Mouse (Mus musculus) MEL (cell line): ENCODE measurements around the gene Hsdl1. TPM values are rescaled to one million over a fixed set of nuclear protein-coding genes. Genes with fewer than 3 reads are reported as not detected.

Experiments
- DNase-seq: peaks from one replicate; pipeline ENCODE4 v3.0.0; 2011; ENCODE audit warnings: low read depth, low spot score
- H3K27ac ChIP-seq: 2 replicates; pipeline ENCODE4 v1.5.1; 2012; ENCODE audit warnings: low read depth, mild to moderate bottlenecking, control low read depth, low read length, moderate library complexity; ENCODE audit not compliant: control insufficient read depth
- H3K27me3 ChIP-seq, 2 experiments: fragments of 150-350 bp in 1 of 2; sonication (generic) in 1 of 2; 2 replicates each; pipeline ENCODE4 v1.6.1; 2012; ENCODE audit warnings: low read length in 2 of 2, mild to moderate bottlenecking in 2 of 2, improper control_type of control experiment in 1 of 2, moderate library complexity in 1 of 2; ENCODE audit not compliant: insufficient read depth in 2 of 2, control insufficient read depth in 1 of 2
- H3K36me3 ChIP-seq, 2 experiments: 2 replicates each; pipeline ENCODE4 v1.6.1; 2012 to 2014; ENCODE audit warnings: low read length in 2 of 2, improper control_type of control experiment in 1 of 2, inconsistent platforms in 1 of 2, mild to moderate bottlenecking in 1 of 2; ENCODE audit not compliant: insufficient read depth in 2 of 2, control insufficient read depth in 1 of 2
- H3K4me1 ChIP-seq, 2 experiments: fragments of 150-350 bp in 1 of 2; sonication (generic) in 1 of 2; 2 replicates each; pipeline ENCODE4 v1.6.1; 2012; ENCODE audit warnings: low read length in 2 of 2, improper control_type of control experiment in 1 of 2, mild to moderate bottlenecking in 1 of 2; ENCODE audit not compliant: insufficient read depth in 2 of 2, control insufficient read depth in 1 of 2
- H3K4me3 ChIP-seq, 2 experiments: fragments of 150-350 bp in 1 of 2; sonication (generic) in 1 of 2; 2 replicates each; pipeline ENCODE4 v1.5.1; 2012; ENCODE audit warnings: low read depth in 2 of 2, low read length in 2 of 2, mild to moderate bottlenecking in 2 of 2, moderate library complexity in 2 of 2, control low read depth in 1 of 2, improper control_type of control experiment in 1 of 2; ENCODE audit not compliant: control insufficient read depth in 1 of 2, insufficient read depth in 1 of 2
- H3K79me2 ChIP-seq: 2 replicates; pipeline ENCODE4 v1.6.1; 2012; ENCODE audit warnings: mild to moderate bottlenecking, low read length, moderate library complexity; ENCODE audit not compliant: control insufficient read depth, poor library complexity, insufficient read depth
- H3K9ac ChIP-seq: 2 replicates; pipeline ENCODE4 v1.6.1; 2012; ENCODE audit warnings: low read depth, mild to moderate bottlenecking, control low read depth, low read length, moderate library complexity; ENCODE audit not compliant: control insufficient read depth, poor library complexity, severe bottlenecking
- H3K9me3 ChIP-seq: fragments of 150-350 bp; sonication (generic); replicated peaks from 2 replicates; pipeline ENCODE4 v1.6.1; 2012; ENCODE audit warnings: mild to moderate bottlenecking, low read length, improper control_type of control experiment, moderate library complexity; ENCODE audit not compliant: insufficient read depth
- BHLHE40 ChIP-seq: IDR thresholded peaks from 2 replicates; pipeline ENCODE4 v1.6.1; 2012; ENCODE audit warnings: low read depth, mild to moderate bottlenecking, inconsistent platforms, low read length, improper control_type of control experiment, borderline replicate concordance
- CHD1 ChIP-seq: IDR thresholded peaks from 2 replicates; pipeline ENCODE4 v1.6.1; 2012; ENCODE audit warnings: low read depth, mild to moderate bottlenecking, inconsistent platforms, low read length, improper control_type of control experiment
- EP300 ChIP-seq, 2 experiments: IDR thresholded peaks; 2 replicates each; pipeline ENCODE4 v1.6.1; 2011; ENCODE audit warnings: improper control_type of control experiment in 2 of 2, low read length in 2 of 2, low read depth in 1 of 2, mild to moderate bottlenecking in 1 of 2
- ETS1 ChIP-seq: IDR thresholded peaks from 2 replicates; pipeline ENCODE4 v1.6.1; 2012; ENCODE audit warnings: low read depth, mild to moderate bottlenecking, inconsistent platforms, low read length, improper control_type of control experiment, moderate library complexity
- JUND ChIP-seq: IDR thresholded peaks from 2 replicates; pipeline ENCODE4 v1.6.1; 2011; ENCODE audit warnings: low read depth, mild to moderate bottlenecking, improper control_type of control experiment, low read length
- KAT2A ChIP-seq: conservative IDR thresholded peaks from 2 replicates; pipeline ENCODE4 v1.6.1; 2012; ENCODE audit warnings: low read depth, low read length, improper control_type of control experiment, inconsistent platforms
- MXI1 ChIP-seq: IDR thresholded peaks from 2 replicates; pipeline ENCODE4 v1.6.1; 2011; ENCODE audit warnings: mild to moderate bottlenecking, low read depth, low read length, improper control_type of control experiment
- MYB ChIP-seq: IDR thresholded peaks from 2 replicates; pipeline ENCODE4 v1.6.1; 2011; ENCODE audit warnings: mild to moderate bottlenecking, low read depth, low read length, improper control_type of control experiment
- NELFE ChIP-seq: IDR thresholded peaks from 2 replicates; pipeline ENCODE4 v1.6.1; 2011; ENCODE audit warnings: low read depth, low read length, improper control_type of control experiment
- RCOR1 ChIP-seq: IDR thresholded peaks from 2 replicates; pipeline ENCODE4 v1.6.1; 2012; ENCODE audit warnings: low read depth, mild to moderate bottlenecking, inconsistent platforms, low read length, improper control_type of control experiment
- SMC3 ChIP-seq: IDR thresholded peaks from 2 replicates; pipeline ENCODE4 v1.6.1; 2011; ENCODE audit warnings: low read depth, low read length, improper control_type of control experiment
- TAL1 ChIP-seq: IDR thresholded peaks from 2 replicates; pipeline ENCODE4 v1.6.1; 2012; ENCODE audit warnings: mild to moderate bottlenecking, inconsistent platforms, low read length, moderate library complexity, mixed read lengths
- TBP ChIP-seq: IDR thresholded peaks from 2 replicates; pipeline ENCODE4 v1.8.0; 2011; ENCODE audit warnings: low read depth, low read length, improper control_type of control experiment
- UBTF ChIP-seq: IDR thresholded peaks from 2 replicates; pipeline ENCODE4 v1.6.1; 2012; ENCODE audit warnings: low read depth, mild to moderate bottlenecking, inconsistent platforms, low read length, improper control_type of control experiment, moderate library complexity, borderline replicate concordance; ENCODE audit not compliant: insufficient read depth
- USF1 ChIP-seq: IDR thresholded peaks from 2 replicates; pipeline ENCODE4 v1.6.1; 2014; ENCODE audit warnings: low read depth, mild to moderate bottlenecking, inconsistent platforms, low read length, improper control_type of control experiment, moderate library complexity
- ZC3H11A ChIP-seq: IDR thresholded peaks from 2 replicates; pipeline ENCODE4 v1.6.1; 2012; ENCODE audit warnings: low read depth, mild to moderate bottlenecking, inconsistent platforms, low read length, improper control_type of control experiment
- ZMIZ1 ChIP-seq: IDR thresholded peaks from 2 replicates; pipeline ENCODE4 v1.6.1; 2012; ENCODE audit warnings: low read depth, mild to moderate bottlenecking, inconsistent platforms, low read length, improper control_type of control experiment, moderate library complexity
- ZNF384 ChIP-seq: IDR thresholded peaks from 2 replicates; pipeline ENCODE4 v1.6.1; 2012; ENCODE audit warnings: low read depth, mild to moderate bottlenecking, inconsistent platforms, low read length, improper control_type of control experiment
- polyA plus RNA-seq, 2 experiments: library from polyadenylated mRNA; stranded (reverse) in 1 of 2; unstranded in 1 of 2; fragments of >175 nt in 1 of 2; fragments of >200 nt in 1 of 2; gene quantifications; 2 replicates each; pipeline versions ENCODE4 v1.2.1 to v1.2.4; 2012; ENCODE audit warnings: low replicate concordance in 2 of 2, low read depth in 1 of 2; ENCODE audit not compliant: insufficient read length in 2 of 2, insufficient read depth in 1 of 2, missing spikeins in 1 of 2
- total RNA-seq: library from RNA; depleted of rRNA; stranded (reverse); fragments of 300-350 nt; gene quantifications from 2 replicates; pipeline ENCODE4 v1.2.3, GENCODE M21; 2012

Hsdl1 gene
- total and polyA plus RNA-seq, 3 experiments = 29.4 to 46.3 (median 37.1) TPM

DNA sequence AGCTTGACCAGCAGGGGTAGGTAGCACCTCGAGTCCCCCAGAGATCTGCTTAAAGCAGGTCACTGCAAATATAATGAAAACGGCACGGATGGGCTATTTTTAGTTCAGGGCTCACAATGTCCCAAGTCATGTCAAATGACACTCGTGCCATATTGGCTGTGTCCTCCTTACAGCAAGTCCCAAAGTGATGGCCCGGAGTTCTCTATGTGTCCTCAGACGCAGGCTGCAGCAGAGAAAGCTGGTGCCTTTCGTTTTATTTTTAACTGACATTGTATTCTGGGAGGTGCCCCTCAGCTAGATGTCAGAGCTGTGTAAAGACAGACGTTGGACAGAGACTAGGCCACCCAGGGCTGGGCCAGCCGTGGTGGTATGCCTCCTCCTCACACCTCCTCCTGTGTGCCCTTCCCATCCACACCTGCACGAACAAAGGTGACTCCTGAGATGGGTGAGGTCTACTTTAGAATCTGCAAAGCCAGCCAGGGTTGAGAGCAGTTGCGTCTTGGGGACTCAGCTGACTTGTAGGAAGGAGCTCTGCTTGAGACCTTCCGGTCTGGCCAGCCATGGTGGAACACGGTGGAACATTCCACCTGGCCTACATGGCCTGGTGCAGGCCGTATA lies 46.0 kb upstream of the Hsdl1 start:
- TF ChIP-seq EP300 (IDR thresholded peaks at IDR 0.05; ENCODE audit: low read depth in 1 of 2, low read length in 2 of 2) = no peak
- TF ChIP-seq MXI1 = no peak
- TF ChIP-seq ETS1 = no peak
- TF ChIP-seq ZMIZ1 = no peak
- no peak for TF ChIP-seq TAL1
- no peak for TF ChIP-seq ZNF384
- no peak for TF ChIP-seq CHD1
- no peak for TF ChIP-seq RCOR1
- TF ChIP-seq NELFE = no peak
- TF ChIP-seq TBP = no peak
- no peak for TF ChIP-seq JUND
- TF ChIP-seq ZC3H11A = no peak
- DNase-seq = no peak
- Histone ChIP-seq H3K79me2 (no peaks in the 10 kb centered on the region), H3K9ac (no peak overlapping the region), H3K36me3 (no peaks in the 10 kb centered on the region), H3K27ac (no peak overlapping the region), H3K27me3 (peaks cover 0 to 2% of the 10 kb centered on the region in 2 experiments; a peak in 2 of 4 replicates), H3K4me3 (no peak overlapping the region), H3K4me1 (no peaks in the 10 kb centered on the region), H3K9me3 (no peaks in the 10 kb centered on the region)

- H3K36me3 ChIP-seq = no peaks in the 10 kb centered on the region
- H3K27ac ChIP-seq = no peak overlapping the region
- no peak for DNase-seq
- H3K9ac ChIP-seq = no peak overlapping the region
- no peaks in the 10 kb centered on the region for H3K4me1 ChIP-seq
- H3K9me3 ChIP-seq = no peaks in the 10 kb centered on the region
- H3K79me2 ChIP-seq = no peaks in the 10 kb centered on the region
- H3K27me3 ChIP-seq = peaks cover 0 to 2% of the 10 kb centered on the region in 2 experiments; a peak in 2 of 4 replicates
- no peak overlapping the region for H3K4me3 ChIP-seq
- no peak for TF ChIP-seq CHD1
- TF ChIP-seq EP300 (IDR thresholded peaks at IDR 0.05; ENCODE audit: low read depth in 1 of 2, low read length in 2 of 2) = no peak
- TF ChIP-seq, all 39 proteins: peak for 0
Measured at GRCm38 (mm10) chr8:119620116-119620840, 45.3 kb upstream of the Hsdl1 start.

- H3K9me3 ChIP-seq = no peaks in the 10 kb centered on the region
- no peak overlapping the region for H3K9ac ChIP-seq
- H3K36me3 ChIP-seq = no peaks in the 10 kb centered on the region
- no peaks in the 10 kb centered on the region for H3K4me1 ChIP-seq
- TF ChIP-seq TAL1 = no peak
- no peak for TF ChIP-seq KAT2A
- TF ChIP-seq SMC3 = no peak
- TF ChIP-seq UBTF = no peak
- no peak for TF ChIP-seq BHLHE40
- TF ChIP-seq USF1 = no peak
- TF ChIP-seq MYB = no peak
- no peak for TF ChIP-seq ETS1
- no peak for DNase-seq
- H3K27ac ChIP-seq = no peak overlapping the region
- H3K27me3 ChIP-seq = peaks cover 0 to 2% of the 10 kb centered on the region in 2 experiments; a peak in 2 of 4 replicates
- no peak overlapping the region for H3K4me3 ChIP-seq
- no peaks in the 10 kb centered on the region for H3K79me2 ChIP-seq
Measured at GRCm38 (mm10) chr8:119618887-119619286, 43.9 kb upstream of the Hsdl1 start.
